Mouse (Mus musculus): Measurements from ENCODE around the gene Fus.

Fus gene

DNA sequence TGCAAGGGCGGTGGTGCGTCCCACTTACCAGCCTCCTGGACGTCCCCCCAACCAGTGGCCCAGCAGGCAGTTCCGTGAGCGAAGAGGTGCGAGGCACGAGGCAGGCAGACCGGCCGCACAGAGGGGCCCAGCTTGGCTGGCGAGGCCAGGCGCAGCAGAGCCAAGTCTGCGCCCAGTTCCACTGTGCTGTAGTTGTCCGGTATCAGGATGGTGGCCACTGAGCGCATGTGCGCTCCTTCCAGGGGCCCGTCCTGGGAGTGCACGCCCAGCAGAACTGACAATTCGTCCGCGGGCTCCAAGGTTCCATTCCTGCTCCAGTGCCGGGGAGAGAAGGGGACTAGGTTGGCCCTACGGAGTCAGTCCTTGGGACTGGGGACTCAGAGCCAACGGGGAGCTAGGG, 22.6 kb upstream of the Fus start:
- DNase-seq (ENCODE audit: low spot score), result peak; percentile 23

GRCm38 (mm10) chr7:127946470-127947023, 20.7 kb upstream of the Fus start, which contains the start of gene Prss36:
Gene Prss36 (minus strand): TSS chr7:127946725.
- no peak for DNase-seq (ENCODE audit: low spot score)

GRCm38 (mm10) chr7:127952864-127953581, 14.2 kb upstream of the Fus start:
- DNase-seq (ENCODE audit: low spot score), result no peak

- DNase-seq (ENCODE audit: low spot score), result no peak
Observed at GRCm38 (mm10) chr7:127959364-127959763, 7.9 kb upstream of the Fus start.

GRCm38 (mm10) chr7:127966371-127966918, 812 bp upstream of the Fus start:
- peak; percentile 46 for DNase-seq (ENCODE audit: low spot score)

DNA sequence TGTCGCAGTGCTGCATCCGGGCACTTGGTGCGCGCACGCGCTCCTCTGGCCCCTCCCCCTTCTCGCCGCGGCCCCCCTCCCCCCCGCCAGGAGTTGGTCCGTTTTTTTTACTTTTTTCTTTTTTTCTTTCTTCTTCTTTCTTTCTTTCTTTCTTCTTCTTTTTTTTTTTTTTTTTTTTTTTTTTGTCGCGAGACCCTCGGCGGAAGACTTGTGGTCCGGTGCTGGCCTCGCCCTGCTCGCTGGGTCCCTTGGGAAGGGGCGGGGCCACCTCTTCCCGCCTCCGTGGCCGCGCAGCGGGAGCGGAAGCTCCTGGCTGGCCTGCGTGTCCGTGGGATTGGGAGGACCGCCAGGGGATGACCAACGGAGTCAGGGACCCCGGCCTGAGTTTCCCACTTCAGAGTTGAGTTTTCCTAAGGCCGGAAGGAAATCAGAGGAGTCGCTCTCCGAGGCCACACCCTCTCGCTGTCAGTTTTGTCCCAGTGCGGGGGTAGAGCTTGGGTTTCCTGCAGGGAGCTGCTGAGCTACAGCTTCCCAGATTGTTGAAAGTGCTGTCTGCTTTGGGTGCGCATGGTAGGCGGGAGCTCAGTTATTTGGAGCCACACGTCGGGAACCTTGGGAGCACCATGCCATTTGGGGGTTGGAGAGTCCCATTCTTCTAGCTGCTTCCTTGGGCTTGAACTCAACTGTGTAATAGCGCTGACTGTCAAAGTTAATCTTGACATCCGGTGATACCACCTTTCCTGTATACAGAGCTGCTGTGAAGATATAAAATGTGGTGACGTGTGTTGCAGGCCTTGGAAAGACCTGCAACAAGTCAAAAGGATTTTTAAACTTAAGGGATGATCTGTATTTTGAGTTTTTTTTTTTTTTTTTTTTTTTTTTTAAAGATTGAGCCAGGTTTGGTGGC, 918 bp downstream of the Fus start:
- peak; percentile 82 for DNase-seq (ENCODE audit: low spot score)

DNA sequence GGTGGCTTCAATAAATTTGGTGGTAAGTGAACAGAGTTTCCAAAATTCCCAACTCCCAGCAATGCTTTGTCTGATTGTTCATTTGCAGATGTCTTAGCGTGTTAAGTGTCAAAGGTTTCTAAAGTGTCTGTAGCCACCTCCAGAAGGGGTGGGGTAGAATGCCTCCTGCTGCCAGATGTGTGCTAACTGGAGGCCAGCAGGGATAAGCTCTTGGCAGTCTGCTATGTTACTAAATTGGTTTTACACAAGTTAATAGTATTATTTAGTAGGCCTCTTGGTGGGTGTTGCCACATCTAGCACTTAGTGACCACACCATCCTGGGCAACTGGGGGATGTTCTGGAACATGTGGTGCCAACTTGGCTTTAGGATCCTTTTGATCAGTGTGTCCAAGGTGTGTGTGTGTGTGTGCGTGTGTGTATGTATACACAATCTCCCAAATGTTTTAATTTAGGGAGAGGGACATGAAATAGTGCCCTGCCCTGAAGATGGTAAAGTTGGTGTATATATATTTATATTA, 7.2 kb downstream of the Fus start:
- no peak for DNase-seq (ENCODE audit: low spot score)

DNA sequence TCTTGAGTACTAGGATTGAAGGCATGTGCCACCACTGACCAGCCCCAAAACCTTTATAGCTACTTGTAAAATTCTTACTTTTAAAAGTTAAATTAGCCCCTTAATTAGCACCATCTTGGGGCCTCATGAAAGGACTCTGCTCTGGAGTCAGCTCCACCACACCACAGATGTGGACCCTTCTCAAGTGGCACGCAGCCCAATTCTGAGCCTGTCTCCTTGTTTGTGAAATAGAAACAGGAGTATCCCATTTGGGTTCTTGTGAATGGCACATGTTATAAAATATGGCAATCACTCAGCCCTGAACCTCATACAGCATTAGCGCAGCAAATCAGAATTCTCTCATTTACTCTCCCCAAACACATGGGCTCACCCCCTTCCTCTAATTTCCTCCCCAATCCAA, 11.6 kb downstream of the Fus start:
- DNase-seq (ENCODE audit: low spot score), result no peak

DNA sequence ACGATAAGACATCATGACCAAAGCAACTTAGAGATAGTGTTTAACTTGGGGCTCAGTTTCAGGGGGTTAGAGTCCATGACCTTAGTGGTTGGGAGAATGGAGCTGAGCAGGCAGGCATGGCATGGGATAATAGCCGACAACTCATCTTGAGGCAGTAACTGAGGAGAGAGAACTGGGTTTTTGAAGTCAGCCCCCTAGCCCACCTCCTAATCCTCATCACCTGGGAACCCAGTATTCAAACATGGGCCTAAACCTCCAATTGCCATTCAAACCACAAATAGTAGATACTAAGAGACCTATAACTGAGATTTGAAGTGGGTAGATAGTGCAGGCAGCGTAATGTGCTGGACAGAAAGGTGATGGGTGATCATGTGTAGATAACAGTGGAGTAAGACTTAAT, 13.3 kb downstream of the Fus start:
- no peak for DNase-seq (ENCODE audit: low spot score)

GRCm38 (mm10) chr7:127988904-127989303, 21.6 kb downstream of the Fus start:
- no peak for DNase-seq (ENCODE audit: low spot score)

- peak; percentile 88 for DNase-seq (ENCODE audit: low spot score)
Observed at GRCm38 (mm10) chr7:127991643-127992487, 24.6 kb downstream of the Fus start.

DNA sequence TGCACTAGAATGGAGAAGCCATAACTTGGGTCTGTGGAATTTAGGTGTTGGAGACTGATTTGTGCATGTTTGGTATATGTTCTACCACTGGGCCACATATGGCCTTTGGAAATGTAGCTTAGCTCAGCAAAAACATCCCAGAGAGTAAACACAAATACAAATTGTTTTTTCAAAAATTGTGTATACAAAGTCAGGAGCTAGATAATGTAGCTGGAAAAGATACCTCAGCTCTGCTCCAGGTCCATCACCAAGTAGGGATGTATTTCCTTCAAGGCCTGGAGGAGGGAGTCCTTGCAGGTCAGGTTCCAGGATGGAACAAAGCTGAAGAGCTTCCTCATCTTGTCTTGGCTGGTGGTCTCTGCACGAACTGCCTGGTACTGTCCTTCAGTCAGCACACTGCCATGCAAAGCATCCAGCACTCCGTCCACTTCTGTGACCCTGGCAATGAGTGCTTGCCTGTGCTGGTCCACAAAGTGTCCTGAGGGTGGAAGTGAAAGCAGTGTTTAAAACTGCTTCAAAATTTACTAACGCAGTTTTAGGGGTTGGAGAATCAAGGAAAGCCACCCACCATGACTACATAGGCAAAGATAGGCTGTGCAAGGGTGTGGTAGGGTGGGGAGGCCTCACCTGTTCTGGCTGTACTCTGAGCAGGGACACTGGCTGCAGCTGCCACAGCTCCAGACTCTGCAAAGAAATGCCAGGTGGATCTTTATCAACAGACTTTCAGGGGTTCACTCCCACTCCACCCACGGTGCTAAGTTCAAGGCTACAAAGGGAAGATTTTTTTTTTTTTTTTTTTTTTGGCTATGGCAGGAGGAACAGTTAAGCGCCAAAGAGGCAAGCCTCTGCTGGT, 25.5 kb downstream of the Fus start:
- DNase-seq (ENCODE audit: low spot score), result no peak

GRCm38 (mm10) chr7:127993341-127993977, 26.2 kb downstream of the Fus start, which contains the start of gene Pycard:
Gene Pycard (minus strand): TSS chr7:127993867.
- peak; percentile 26 for DNase-seq (ENCODE audit: low spot score)

- DNase-seq (ENCODE audit: low spot score), result no peak
Observed at GRCm38 (mm10) chr7:127999436-127999835, 32.2 kb downstream of the Fus start.

- no peak for DNase-seq (ENCODE audit: low spot score)
Observed at GRCm38 (mm10) chr7:128000068-128000950, 33.1 kb downstream of the Fus start.

GRCm38 (mm10) chr7:128003098-128003497, 35.8 kb downstream of the Fus start:
- DNase-seq (ENCODE audit: low spot score), result no peak

DNA sequence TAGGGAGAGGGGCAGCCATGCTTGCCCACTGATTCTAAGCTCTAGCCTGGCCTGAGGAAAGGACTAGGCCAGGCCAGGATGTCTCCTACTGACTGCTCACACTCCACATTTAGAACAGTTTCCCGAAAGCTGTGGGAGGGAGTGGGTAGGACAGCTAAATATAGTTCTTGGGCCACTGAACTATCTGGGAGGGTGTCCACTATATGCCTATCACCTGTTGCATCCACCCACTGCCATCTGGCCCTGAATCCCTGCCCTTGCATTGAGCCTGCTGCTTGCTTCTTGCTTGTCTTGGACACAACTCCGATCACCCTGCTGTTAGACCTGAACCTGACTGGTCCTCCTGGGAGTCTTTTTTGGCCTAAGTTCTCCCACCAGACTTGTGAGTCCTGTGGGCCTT, 36.4 kb downstream of the Fus start, which contains the start of gene Trim72:
Trim72 (plus strand) TSS at position 262 of the 400 bp plus-strand sequence.
- no peak for DNase-seq (ENCODE audit: low spot score)

GRCm38 (mm10) chr7:128004150-128004486, 36.9 kb downstream of the Fus start:
- no peak for DNase-seq (ENCODE audit: low spot score)

Data from embryo, embryonic 10.5 days (tissue).